Mouse (Mus musculus): ENCODE data around the gene Kat6b.

DNA sequence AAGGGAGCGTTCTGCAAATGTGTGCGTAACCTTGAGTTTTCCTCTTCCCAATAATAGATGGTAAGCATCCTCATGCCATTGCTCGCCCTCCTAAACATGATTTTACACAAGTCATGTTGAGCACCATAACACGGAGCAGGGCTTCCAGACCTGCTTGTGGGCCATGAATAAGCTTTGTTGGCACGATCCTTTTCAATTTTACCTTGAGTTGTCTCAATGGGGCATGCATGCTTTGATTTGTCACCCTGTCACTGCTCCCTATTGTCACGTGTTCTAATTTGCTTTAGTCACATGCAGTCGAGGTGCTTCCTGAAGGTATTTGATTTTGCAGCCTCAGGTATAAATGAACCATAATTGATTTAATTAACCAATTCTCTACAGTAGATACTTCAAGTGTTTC is 138.7 kb downstream of the Kat6b start:
- TF ChIP-seq EP300 (IDR thresholded peaks at IDR 0.05; ENCODE audit: low read length): no peak
- TF ChIP-seq CTCF (conservative IDR thresholded peaks at IDR 0.05 in 1 of 2, IDR thresholded peaks at IDR 0.05 in 1 of 2; ENCODE audit: low read depth in 2 of 2, low read length in 2 of 2): no peak
- no peak for TF ChIP-seq GABPA (IDR thresholded peaks at IDR 0.05; ENCODE audit: insufficient replicate concordance, low read depth, low read length)
- TF ChIP-seq HCFC1 (IDR thresholded peaks at IDR 0.05; ENCODE audit: low read depth, low read length): no peak
- TF ChIP-seq ELF1 (IDR thresholded peaks at IDR 0.05; ENCODE audit: low read depth, low read length): no peak
- TF ChIP-seq E2F4 (IDR thresholded peaks at IDR 0.05; ENCODE audit: insufficient replicate concordance, low read depth, low read length): no peak

Measured in CH12.LX (cell line).